Mouse (Mus musculus) bone marrow, adult 2 months (tissue): ENCODE measurements at regions not wholly inside any gene's neighbourhood (a gene's known extent, or its start where the extent isn't known, plus 50 kb on each side); places are given as distances from the start of the nearest gene placed in this dataset.

Source experiments
- H3K27ac ChIP-seq: fragments of 200-500 bp; 2 replicates; pipeline ENCODE4 v1.5.1; 2012; ENCODE audit warnings: low read depth, mild to moderate bottlenecking, control low read depth, inconsistent platforms, low read length; ENCODE audit not compliant: control insufficient read depth, poor library complexity, insufficient read depth
- H3K4me1 ChIP-seq: fragments of 200-500 bp; 2 replicates; pipeline ENCODE4 v1.6.1; 2011; ENCODE audit warnings: low read length; ENCODE audit not compliant: control insufficient read depth, insufficient read depth
- H3K4me3 ChIP-seq: fragments of 200-500 bp; replicated peaks from 2 replicates; pipeline ENCODE3; 2011; ENCODE audit warnings: mild to moderate bottlenecking, low read depth, low read length, control low read depth; ENCODE audit not compliant: control insufficient read depth
- CTCF ChIP-seq: fragments of 200-500 bp; IDR thresholded peaks from 2 replicates; pipeline ENCODE4 v1.5.1; 2011; ENCODE audit warnings: low read length, control low read depth; ENCODE audit not compliant: control insufficient read depth, insufficient read depth
- POLR2A ChIP-seq: fragments of 200-500 bp; IDR thresholded peaks from 2 replicates; pipeline ENCODE4 v1.6.1; 2011; ENCODE audit warnings: low read depth, mild to moderate bottlenecking, control low read depth, low read length, borderline replicate concordance; ENCODE audit not compliant: control insufficient read depth
- WGBS: fragments of 180-500 bp; shearing (Covaris S2); methylation state at CpG from one replicate; pipeline ENCODE4 v1.1.7; 2018; 5-methylcytosine and 5-hydroxymethylcytosine counted together

DNA sequence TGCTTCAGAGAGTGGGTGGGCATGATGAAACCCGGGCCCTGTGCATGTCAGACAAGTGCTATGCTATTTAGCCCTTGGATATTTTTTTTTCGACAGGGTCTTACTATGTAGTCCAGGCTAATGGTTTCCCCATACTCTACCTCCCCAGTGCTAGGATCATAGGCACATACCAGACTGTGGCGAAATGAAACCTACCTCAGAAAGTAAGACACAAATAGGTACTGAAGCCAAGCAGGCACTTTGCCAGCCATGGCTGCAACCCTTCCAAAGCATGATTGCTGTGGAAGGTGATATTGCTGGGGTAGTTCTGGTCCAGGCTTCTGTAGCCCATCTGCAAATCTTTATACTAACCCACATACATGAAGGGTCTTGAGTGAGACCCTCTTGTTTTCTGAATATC is 259.1 kb upstream of the Zmiz1 start:
- TF ChIP-seq POLR2A, result no peak
- no peak for TF ChIP-seq CTCF
- H3K4me3 ChIP-seq, result no peak overlapping the region
- 78% methylated on average over 3 of the region's 3 CpGs for WGBS
- H3K4me1 ChIP-seq, result no peaks in the 10 kb centered on the region
- H3K27ac ChIP-seq, result no peak overlapping the region

DNA sequence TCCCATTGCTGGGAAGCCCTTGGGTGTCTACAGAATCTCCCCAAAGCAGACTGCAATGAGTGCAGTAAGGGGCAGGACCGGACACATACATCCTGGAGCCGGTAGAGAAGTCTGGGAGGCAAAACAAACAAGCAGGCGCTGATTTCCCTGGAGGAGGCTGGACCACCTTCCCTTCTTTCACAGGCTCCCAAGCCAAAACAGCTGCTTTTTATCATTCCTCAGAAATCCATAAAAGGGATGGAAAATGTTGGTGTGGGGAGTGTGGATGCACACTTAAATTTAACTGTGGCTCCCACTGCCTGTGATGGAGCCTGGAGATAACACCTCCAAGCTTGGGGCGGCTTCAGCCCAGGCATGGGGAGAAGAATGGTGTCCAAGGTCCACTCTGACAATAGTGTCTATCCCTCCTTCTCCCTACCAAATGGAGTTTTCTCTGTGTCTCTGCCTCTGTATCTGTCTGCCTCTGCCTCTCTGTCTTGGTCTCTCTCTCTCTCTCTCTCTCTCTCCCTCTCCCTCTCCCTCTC is 258.3 kb upstream of the Zmiz1 start:
- H3K4me3 ChIP-seq, result no peak overlapping the region
- TF ChIP-seq CTCF, result no peak
- no peak for TF ChIP-seq POLR2A
- no peaks in the 10 kb centered on the region for H3K4me1 ChIP-seq
- 73% methylated on average over 4 of the region's 4 CpGs for WGBS
- H3K27ac ChIP-seq, result no peak overlapping the region

DNA sequence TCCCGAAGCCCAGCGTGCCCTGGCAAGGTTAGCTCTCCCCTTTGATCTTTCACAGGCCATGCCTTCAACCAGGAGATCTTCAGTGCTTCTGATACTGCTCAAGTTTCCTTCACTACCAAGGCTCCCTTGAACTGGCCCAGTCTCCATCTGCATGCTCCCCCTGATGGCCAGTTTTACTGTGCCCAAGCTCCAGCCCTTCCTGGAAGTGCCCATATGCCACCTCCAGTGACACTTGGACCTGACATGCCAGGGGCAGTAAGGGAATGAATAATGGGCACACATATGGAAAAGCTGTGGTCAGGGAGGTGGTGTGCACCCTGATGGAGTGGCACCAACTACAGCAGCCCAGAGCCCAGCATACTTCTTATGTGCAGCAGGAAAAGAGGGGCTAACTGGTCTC is 256.7 kb upstream of the Zmiz1 start:
- Histone ChIP-seq H3K27ac (no peak overlapping the region), H3K4me3 (no peak overlapping the region), H3K4me1 (no peaks in the 10 kb centered on the region)
- TF ChIP-seq POLR2A (no peak), CTCF (no peak)
- 56% methylated on average over 2 of the region's 2 CpGs for WGBS

DNA sequence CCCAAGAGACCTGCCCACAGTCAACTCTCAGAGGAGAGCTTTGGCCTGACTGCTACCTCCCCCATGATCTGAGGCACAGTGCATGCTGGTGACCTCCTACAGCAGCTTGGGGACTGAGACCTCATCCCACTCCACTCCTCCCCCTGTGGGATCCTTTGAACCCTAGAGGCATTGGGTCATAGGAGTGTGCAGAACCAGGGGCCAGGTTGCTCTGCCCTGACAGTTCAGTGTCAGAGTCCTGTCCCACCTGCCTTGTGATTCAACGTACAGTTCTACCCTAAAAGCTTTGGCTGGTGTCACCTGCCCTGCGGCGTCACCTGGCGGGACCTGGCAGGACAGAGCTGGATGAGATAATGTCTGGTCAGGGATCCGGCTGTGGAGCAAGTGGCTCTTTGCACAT is 254.9 kb upstream of the Zmiz1 start:
- Histone ChIP-seq H3K4me3 (no peak overlapping the region), H3K4me1 (no peaks in the 10 kb centered on the region), H3K27ac (no peak overlapping the region)
- 85% methylated on average over 5 of the region's 5 CpGs for WGBS
- no peak for TF ChIP-seq CTCF
- TF ChIP-seq POLR2A, result no peak

DNA sequence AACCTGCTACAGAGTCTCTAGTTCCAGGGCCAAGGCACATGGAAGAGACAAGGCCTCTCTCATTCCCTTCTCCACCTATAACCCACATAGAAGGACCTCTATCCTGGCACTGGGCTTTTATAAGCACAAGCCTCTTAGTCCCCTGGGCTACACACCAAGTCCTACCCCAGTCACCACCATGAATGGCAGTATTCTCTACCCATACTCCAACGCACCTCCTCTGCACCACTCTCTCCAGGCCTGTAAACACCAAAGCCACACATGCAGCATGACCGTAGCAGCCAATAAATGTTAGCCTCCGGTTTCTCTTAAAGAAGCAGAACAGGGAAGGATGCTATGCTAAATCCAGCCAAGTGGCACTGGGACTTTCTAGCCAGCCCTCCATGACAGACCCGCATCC is 252.1 kb upstream of the Zmiz1 start:
- WGBS, result 87% methylated on average over 4 of the region's 4 CpGs
- no peaks in the 10 kb centered on the region for H3K4me1 ChIP-seq
- H3K27ac ChIP-seq, result no peak overlapping the region
- H3K4me3 ChIP-seq, result no peak overlapping the region
- TF ChIP-seq POLR2A (no peak), CTCF (no peak)

DNA sequence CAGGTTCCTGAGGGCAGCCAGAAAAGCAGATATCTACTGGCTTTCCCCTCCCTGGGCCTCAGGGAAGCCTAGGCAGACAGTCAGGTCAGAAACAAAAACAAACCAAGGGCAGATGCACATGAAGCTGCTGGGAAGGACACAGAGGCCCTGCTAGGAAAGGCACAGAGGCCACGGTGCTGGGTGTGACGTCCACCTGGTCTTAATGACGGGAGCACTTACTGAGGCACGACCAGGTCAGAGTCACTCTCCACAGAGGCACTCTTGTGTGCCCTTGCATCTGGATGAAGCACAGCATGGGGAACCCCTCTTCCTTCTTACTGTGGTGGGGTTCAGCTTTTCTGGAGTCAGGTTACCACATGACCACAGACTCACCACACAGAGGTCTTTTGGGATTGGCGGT is 251.6 kb upstream of the Zmiz1 start:
- Histone ChIP-seq H3K4me3 (no peak overlapping the region), H3K27ac (no peak overlapping the region), H3K4me1 (no peaks in the 10 kb centered on the region)
- WGBS, result 76% methylated on average over 5 of the region's 5 CpGs
- TF ChIP-seq CTCF, result no peak
- no peak for TF ChIP-seq POLR2A

DNA sequence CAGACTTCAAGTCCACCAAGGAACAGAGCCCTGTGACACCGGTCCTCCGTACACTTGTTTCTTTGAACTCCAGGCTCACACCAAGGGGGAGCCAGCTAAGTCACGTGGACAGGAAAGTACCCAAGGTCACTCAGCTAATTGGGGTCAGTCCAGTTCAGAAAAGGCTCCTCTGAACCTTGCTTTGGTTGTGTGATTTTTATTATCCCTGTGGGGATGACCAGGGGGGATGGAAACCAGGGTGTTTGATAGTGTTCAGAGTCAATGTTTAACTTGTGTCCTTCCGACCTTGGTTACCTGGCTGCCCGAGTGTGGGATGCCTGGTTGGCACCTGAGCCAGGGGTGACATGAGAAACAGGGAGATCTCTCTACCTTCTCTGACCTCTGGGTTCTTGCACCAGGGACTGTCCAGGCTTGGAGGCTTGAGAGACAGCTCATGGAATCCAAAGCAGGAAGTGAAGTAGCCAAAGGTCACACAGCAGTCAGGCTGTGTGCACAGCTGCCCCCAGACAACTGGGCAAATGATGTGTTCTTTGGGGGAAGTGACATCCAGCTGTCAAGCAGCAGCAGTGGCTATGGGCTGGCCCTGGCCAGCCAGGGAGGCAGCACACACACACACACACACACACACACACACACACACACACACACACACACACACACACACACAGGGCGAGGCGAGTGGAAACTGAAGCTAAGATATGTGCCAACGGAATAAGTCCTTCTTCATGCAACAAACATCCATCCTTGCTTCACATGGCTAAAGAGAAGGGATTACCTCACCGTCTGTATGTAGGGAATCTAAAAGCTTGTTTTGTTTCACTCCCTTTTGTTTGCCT is 250.5 kb upstream of the Zmiz1 start:
- TF ChIP-seq CTCF (no peak), POLR2A (no peak)
- no peak overlapping the region for H3K27ac ChIP-seq
- no peaks in the 10 kb centered on the region for H3K4me1 ChIP-seq
- H3K4me3 ChIP-seq, result no peak overlapping the region
- WGBS, result 75% methylated on average over 9 of the region's 9 CpGs

DNA sequence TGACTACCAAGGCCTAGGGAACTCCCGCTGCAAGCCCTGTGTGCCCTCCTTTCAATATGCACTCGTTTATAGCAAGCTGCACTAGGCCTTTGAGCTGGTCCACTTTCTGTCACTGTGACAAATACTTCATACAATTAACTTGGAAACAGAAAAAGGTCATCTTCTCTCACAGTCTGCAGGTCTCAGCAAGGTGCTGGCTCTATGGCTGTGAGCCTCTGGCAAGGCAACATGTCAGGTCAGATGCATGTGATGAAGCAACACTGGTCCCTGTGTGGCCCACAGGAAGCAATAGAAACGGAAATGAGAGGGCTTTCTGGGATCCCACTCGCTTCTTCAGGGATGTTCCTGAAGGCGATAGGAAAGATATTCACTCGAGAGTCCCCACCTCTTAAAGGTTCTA is 245.9 kb upstream of the Zmiz1 start:
- WGBS, result 63% methylated on average over 6 of the region's 6 CpGs
- H3K4me3 ChIP-seq, result no peak overlapping the region
- H3K4me1 ChIP-seq, result no peaks in the 10 kb centered on the region
- no peak overlapping the region for H3K27ac ChIP-seq
- no peak for TF ChIP-seq POLR2A
- no peak for TF ChIP-seq CTCF

DNA sequence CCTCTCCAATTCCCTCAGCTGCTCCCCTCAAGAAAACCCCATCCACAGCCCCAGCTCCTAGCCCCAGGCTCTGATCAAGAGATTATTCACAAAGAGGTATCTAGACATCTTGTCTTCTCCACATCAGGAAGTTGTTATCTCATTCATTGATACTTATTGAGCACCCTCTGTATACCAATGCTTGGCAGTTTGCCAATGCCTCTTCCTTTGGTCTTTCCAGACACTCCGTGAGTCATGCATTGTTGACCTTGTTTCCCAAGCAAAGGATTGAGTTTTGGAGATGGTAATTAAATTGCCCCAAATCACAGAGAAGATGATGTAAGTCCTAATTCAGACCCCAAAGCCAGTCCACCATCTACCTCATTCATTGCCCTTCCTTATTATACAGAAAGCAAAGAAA is 235.9 kb upstream of the Zmiz1 start:
- TF ChIP-seq POLR2A, result no peak
- no peak for TF ChIP-seq CTCF
- H3K27ac ChIP-seq, result no peak overlapping the region
- H3K4me3 ChIP-seq, result no peak overlapping the region
- no peaks in the 10 kb centered on the region for H3K4me1 ChIP-seq
- 70% methylated on average over 1 of the region's 1 CpGs for WGBS

DNA sequence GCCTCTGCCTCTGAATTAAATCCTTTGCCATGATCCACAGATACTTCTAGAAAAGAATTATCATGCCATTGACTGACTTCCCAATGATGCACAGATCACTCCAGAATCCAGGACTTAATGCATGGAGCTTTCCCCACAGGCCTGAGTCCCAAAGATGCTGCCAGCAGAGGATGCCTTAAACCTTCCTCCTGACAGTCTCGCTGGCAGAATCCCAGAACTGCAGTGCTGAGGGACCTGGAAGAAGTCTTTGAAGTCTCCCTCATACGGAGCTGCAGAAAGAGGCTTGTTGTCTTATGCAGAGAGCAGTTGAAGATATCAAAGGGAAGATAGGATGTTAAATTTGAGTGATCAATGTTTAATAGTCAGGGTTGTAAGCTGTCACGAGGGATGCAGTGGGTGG is 233.8 kb upstream of the Zmiz1 start:
- no peaks in the 10 kb centered on the region for H3K4me1 ChIP-seq
- 78% methylated on average over 3 of the region's 3 CpGs for WGBS
- H3K4me3 ChIP-seq, result no peak overlapping the region
- no peak for TF ChIP-seq CTCF
- TF ChIP-seq POLR2A, result no peak
- H3K27ac ChIP-seq, result no peak overlapping the region
